Mouse (Mus musculus): ENCODE data around the gene Gm28551. TPM values are rescaled to one million over a fixed set of nuclear protein-coding genes. Genes with fewer than 3 reads are reported as not detected.
A peak's percentile ranks its signal among the peaks of the same experiment; 100 is the strongest.
"Not testable (repeated sequence)": the region's sequence is repeated elsewhere in the genome, so short reads cannot be mapped to it uniquely, and the experiment has no call there.

The Gm28551 gene
- 0.25 TPM in 1 of 2 replicates, not detected in the other for total RNA-seq (2017)

- peak; percentile 98 for ATAC-seq (ENCODE audit: extremely low read depth, insufficient number of reproducible peaks, low FRiP score, poor library complexity, severe bottlenecking)
Observed at GRCm38 (mm10) chr1:53352327-53353261, at the start of gene Gm28551, which contains the start of the genes Asdurf and Asnsd1. Gm28551 (minus strand) TSS chr1:53352667. Asdurf (minus strand) TSS chr1:53352619. Asnsd1 (minus strand) TSS chr1:53352752.

GRCm38 (mm10) chr1:53393936-53394760 is 41.7 kb upstream of the Gm28551 start:
- not testable (repeated sequence) for ATAC-seq (ENCODE audit: extremely low read depth, insufficient number of reproducible peaks, low FRiP score, poor library complexity, severe bottlenecking)

GRCm38 (mm10) chr1:53388762-53389161 is 36.3 kb upstream of the Gm28551 start:
- ATAC-seq (ENCODE audit: extremely low read depth, insufficient number of reproducible peaks, low FRiP score, poor library complexity, severe bottlenecking), result no peak

GRCm38 (mm10) chr1:53384085-53384688 is 31.7 kb upstream of the Gm28551 start:
- no peak for ATAC-seq (ENCODE audit: extremely low read depth, insufficient number of reproducible peaks, low FRiP score, poor library complexity, severe bottlenecking)

GRCm38 (mm10) chr1:53377731-53378130 is 25.3 kb upstream of the Gm28551 start:
- ATAC-seq (ENCODE audit: extremely low read depth, insufficient number of reproducible peaks, low FRiP score, poor library complexity, severe bottlenecking), result no peak

- ATAC-seq (ENCODE audit: extremely low read depth, insufficient number of reproducible peaks, low FRiP score, poor library complexity, severe bottlenecking), result not testable (repeated sequence)
Observed at GRCm38 (mm10) chr1:53375965-53376364, 23.5 kb upstream of the Gm28551 start.

- ATAC-seq (ENCODE audit: extremely low read depth, insufficient number of reproducible peaks, low FRiP score, poor library complexity, severe bottlenecking), result no peak
Observed at GRCm38 (mm10) chr1:53358988-53359387, 6.5 kb upstream of the Gm28551 start.

- no peak for ATAC-seq (ENCODE audit: extremely low read depth, insufficient number of reproducible peaks, low FRiP score, poor library complexity, severe bottlenecking)
Observed at GRCm38 (mm10) chr1:53341071-53341470, 11.4 kb downstream of the Gm28551 start.

GRCm38 (mm10) chr1:53337403-53337802 is 15.1 kb downstream of the Gm28551 start:
- ATAC-seq (ENCODE audit: extremely low read depth, insufficient number of reproducible peaks, low FRiP score, poor library complexity, severe bottlenecking), result not testable (repeated sequence)

- no peak for ATAC-seq (ENCODE audit: extremely low read depth, insufficient number of reproducible peaks, low FRiP score, poor library complexity, severe bottlenecking)
Observed at GRCm38 (mm10) chr1:53335465-53335864, 17.0 kb downstream of the Gm28551 start.

GRCm38 (mm10) chr1:53333527-53333926 is 18.9 kb downstream of the Gm28551 start:
- ATAC-seq (ENCODE audit: extremely low read depth, insufficient number of reproducible peaks, low FRiP score, poor library complexity, severe bottlenecking), result not testable (repeated sequence)

- ATAC-seq (ENCODE audit: extremely low read depth, insufficient number of reproducible peaks, low FRiP score, poor library complexity, severe bottlenecking), result no peak
Observed at GRCm38 (mm10) chr1:53324827-53325494, 27.5 kb downstream of the Gm28551 start.

GRCm38 (mm10) chr1:53324277-53324676 is 28.2 kb downstream of the Gm28551 start:
- no peak for ATAC-seq (ENCODE audit: extremely low read depth, insufficient number of reproducible peaks, low FRiP score, poor library complexity, severe bottlenecking)

- no peak for ATAC-seq (ENCODE audit: extremely low read depth, insufficient number of reproducible peaks, low FRiP score, poor library complexity, severe bottlenecking)
Observed at GRCm38 (mm10) chr1:53323254-53323653, 29.2 kb downstream of the Gm28551 start.

GRCm38 (mm10) chr1:53321662-53322344 is 30.7 kb downstream of the Gm28551 start:
- no peak for ATAC-seq (ENCODE audit: extremely low read depth, insufficient number of reproducible peaks, low FRiP score, poor library complexity, severe bottlenecking)

- peak; percentile 83 for ATAC-seq (ENCODE audit: extremely low read depth, insufficient number of reproducible peaks, low FRiP score, poor library complexity, severe bottlenecking)
Observed at GRCm38 (mm10) chr1:53312989-53313967, 39.2 kb downstream of the Gm28551 start, which contains the start of gene Osgepl1. Osgepl1 (plus strand) TSS chr1:53313624.

- ATAC-seq (ENCODE audit: extremely low read depth, insufficient number of reproducible peaks, low FRiP score, poor library complexity, severe bottlenecking), result no peak
Observed at GRCm38 (mm10) chr1:53300506-53300905, 52.0 kb downstream of the Gm28551 start.

Data from neutrophil, adult 5-6 weeks (primary cell).